Mouse (Mus musculus): ENCODE measurements around the gene Pnrc1.

The Pnrc1 gene

GRCm38 (mm10) chr4:33247479-33248053 is 42.4 kb downstream of the Pnrc1 start:
- POLR2A ChIA-PET = interaction anchor here (0.5 to 11.8 kb wide), 91 partner anchors 8 to 1599 kb away, joined by 3 to 297 read pairs (median 4); partner anchors contain the start of genes Rngtt (in 3 of the 4), Mdn1 (in 2 of the 4), Pm20d2 (in 2 of the 4) and Ankrd6 (in 1 of the 4)

DNA sequence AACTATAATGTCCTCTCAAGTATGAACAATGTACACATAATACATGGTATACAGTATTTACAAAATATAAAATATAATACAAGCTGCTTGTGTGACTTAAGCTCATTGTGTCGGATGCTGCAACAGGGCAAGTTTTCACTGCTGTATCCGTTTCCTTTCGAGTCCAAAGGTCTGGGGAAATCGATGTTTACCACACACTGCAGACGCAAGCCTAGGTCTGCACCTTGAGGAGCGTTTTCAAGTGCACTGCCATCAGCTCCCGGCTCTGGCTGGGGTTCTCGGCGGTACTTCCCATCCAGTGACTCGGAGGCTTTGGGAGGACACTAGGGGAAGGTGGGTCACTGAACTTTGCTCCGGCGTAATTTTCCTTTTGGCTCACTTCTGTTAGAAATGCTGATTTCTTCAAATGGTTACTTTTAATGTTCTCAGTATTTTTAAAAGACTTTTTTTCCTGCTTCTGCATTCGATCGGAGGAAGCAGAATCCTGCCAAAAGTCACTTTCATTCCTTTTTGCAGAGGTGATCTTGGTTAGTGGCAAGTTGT is 44.0 kb downstream of the Pnrc1 start:
- CTCF ChIA-PET = interaction anchor here in 1 of 4 experiments (0.5 kb wide), 1 partner anchor 34 kb away, joined by 3 read pairs; no protein-coding TSS in a partner anchor
- POLR2A ChIA-PET = interaction anchor here (0.7 to 11.8 kb wide), 27 partner anchors 9 to 297 kb away, joined by 3 to 297 read pairs (median 6); partner anchors contain the start of genes Pm20d2 (in 3 of the 4), Rngtt (in 3 of the 4), Pnrc1 (in 1 of the 4) and Srsf12 (in 1 of the 4)

More at GRCm38 (mm10) chr4:33247479-33248053, 42.4 kb downstream of the Pnrc1 start:
- CTCF ChIA-PET = interaction anchor here in 2 of 4 experiments (0.7 to 0.8 kb wide), 3 partner anchors 62 to 212 kb away, joined by 3 to 7 read pairs (median 3); partner anchors contain the start of gene Rngtt (in 1 of the 2)

GRCm38 (mm10) chr4:33243921-33244320 is 46.0 kb downstream of the Pnrc1 start:
- ChIA-PET POLR2A (interaction anchor here in 3 of 4 experiments (0.6 to 11.8 kb wide), 27 partner anchors 8 to 1113 kb away, joined by 3 to 297 read pairs (median 4); partner anchors contain the start of genes Pm20d2 (in 2 of the 3), Rngtt (in 2 of the 3) and Srsf12 (in 1 of the 3)), CTCF (no interaction called here)

DNA sequence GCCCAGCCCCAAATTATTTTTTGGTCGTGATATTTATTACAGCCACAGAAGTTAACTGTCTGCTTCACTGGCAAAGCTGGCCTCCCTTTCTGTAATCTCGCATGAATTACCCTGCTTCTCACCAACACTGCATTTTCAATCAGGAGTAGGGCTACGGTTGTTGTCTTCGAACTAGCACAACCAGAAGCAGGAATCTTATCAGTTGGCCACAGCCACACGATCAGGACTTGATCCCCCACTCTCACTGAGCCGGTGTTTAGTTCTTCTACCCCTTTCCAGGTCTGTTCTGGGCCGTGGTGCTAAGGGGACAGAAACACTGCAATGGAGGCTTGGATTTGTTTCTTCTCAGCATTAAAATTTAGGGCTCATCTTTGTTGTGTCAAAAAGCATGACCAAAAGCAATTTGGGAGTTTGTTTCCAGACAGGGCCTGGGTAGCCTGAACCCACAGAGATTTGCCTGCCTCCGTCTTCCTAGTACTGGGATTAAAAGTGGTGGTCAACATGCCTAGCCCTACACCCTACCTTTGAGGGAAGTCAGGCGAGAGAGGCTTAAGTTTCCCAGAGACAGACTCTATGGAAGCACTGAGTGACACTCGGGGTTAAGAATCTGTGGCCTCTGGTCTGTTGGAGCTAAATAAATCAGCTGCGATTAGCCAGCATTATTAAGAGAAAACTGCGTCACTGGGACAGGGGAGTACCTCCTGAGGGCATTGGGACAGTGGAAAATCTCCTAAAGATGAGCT is 46.8 kb downstream of the Pnrc1 start:
- ChIA-PET POLR2A (interaction anchor here in 3 of 4 experiments (0.6 to 11.8 kb wide), 25 partner anchors 7 to 1205 kb away, joined by 3 to 297 read pairs (median 4); partner anchors contain the start of gene Rngtt (in 3 of the 3)), CTCF (no interaction called here)

- POLR2A ChIA-PET = interaction anchor here in 3 of 4 experiments (0.6 to 11.8 kb wide), 11 partner anchors 9 to 1204 kb away, joined by 3 to 297 read pairs (median 3); partner anchors contain the start of gene Rngtt (in 1 of the 3)
- CTCF ChIA-PET = no interaction called here
Measured at GRCm38 (mm10) chr4:33242536-33242935, 47.4 kb downstream of the Pnrc1 start.

DNA sequence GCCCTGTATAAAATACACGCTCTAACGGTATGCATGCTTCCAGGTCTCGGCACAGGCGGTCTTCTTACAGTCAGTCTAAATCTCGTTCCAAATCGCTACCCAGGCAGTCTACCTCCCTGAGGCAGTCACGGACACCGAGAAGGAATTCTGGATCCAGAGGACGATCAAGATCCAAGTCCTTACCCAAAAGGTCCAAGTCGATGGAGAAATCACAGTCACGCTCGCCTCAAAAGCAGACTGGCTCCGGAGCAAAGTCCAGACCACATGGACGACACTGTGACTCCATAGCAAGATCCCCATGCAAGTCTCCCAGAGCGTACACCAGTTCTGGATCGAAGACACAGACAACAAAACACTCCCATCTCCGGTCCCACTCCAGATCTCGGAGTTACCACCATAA is 59.1 kb downstream of the Pnrc1 start:
- CTCF ChIA-PET = no interaction called here
- POLR2A ChIA-PET = interaction anchor here in 2 of 4 experiments (0.9 to 2.3 kb wide), 9 partner anchors 10 to 29 kb away, joined by 3 to 9 read pairs (median 3); no protein-coding TSS in a partner anchor

DNA sequence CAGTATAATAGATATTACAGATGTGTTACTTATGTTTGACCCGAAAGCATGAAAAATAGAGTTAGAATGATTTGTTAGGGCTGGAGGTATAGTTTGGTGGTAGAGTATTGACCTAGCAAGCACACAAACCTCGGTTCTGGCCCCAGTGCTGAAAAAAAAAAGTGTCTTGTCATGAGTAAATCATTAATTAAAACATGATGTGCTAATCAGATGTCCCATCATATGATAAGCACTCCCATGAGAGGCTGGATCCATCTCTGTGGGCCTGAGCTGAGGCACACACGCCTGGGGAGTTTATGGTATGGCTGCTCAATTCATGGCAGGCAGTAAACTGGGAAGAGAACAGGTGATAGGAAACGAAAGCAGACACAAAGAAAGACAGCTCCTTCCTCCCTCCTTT is 60.3 kb downstream of the Pnrc1 start:
- CTCF ChIA-PET = interaction anchor here in 1 of 4 experiments (0.6 kb wide), 1 partner anchor 19 kb away, joined by 3 read pairs; no protein-coding TSS in a partner anchor
- POLR2A ChIA-PET = interaction anchor here in 1 of 4 experiments (1.4 to 1.9 kb wide), 3 partner anchors 8 to 27 kb away, joined by 3 to 6 read pairs (median 3); no protein-coding TSS in a partner anchor

DNA sequence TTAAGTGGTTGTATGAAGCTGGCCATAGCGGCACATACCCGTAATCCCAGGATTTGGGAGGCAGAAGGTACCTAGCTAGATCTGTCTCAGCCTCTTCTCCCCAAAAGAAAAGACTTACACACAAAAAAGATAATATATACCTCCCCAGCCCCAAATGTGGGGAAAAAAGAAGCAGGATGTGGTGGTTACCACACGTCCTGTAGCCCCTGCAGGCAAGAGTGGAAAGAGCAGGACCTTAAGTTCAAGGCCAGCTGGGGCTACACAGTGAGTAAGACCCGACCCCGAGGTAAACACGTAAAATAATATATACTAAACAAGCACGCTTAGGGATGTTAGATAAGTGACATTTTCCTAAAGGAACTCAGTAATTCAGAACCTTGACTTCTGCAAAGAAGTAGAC is 62.8 kb downstream of the Pnrc1 start:
- ChIA-PET CTCF (interaction anchor here in 1 of 4 experiments (0.7 kb wide), 2 partner anchors 17 to 198 kb away, joined by 3 read pairs; no protein-coding TSS in a partner anchor), POLR2A (no interaction called here)

DNA sequence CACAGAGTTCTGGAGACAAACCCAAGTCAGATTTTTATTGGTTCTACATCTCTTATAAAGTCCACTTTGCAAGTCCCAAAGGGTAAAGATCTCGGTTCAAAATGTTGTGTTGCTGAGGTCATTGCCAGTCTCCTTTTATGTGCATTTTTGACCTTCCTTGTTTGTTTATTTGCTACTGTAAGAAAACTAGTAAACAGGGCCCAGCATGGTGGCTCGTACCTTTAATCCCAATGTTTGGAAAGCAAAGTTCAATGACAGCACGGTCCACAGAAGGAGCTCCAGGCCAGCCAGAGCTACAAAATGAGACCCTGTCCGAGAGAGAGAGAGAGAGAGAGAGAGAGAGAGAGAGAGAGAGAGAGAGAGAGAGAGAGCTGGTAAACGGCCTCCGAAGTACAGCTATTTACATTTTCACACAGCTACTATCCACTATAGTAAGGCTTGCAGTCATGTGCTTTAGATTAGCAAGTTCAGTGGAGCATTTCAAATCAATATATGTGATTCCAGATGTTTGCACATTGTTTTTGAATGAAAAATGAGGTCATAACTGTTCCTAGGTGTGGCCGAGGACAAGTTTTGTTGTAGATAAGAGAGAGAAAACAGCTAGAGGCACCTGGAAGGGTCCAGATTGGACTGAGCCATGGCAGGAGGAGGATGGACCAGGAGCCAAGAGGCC is 65.8 kb downstream of the Pnrc1 start:
- ChIA-PET POLR2A (interaction anchor here in 3 of 4 experiments (0.6 to 1.9 kb wide), 8 partner anchors 14 to 274 kb away, joined by 3 to 12 read pairs (median 4); partner anchors contain the start of genes Rngtt (in 1 of the 3) and Srsf12 (in 1 of the 3)), CTCF (interaction anchor here in 1 of 4 experiments (0.6 kb wide), 1 partner anchor 353 kb away, joined by 5 read pairs; no protein-coding TSS in a partner anchor)

DNA sequence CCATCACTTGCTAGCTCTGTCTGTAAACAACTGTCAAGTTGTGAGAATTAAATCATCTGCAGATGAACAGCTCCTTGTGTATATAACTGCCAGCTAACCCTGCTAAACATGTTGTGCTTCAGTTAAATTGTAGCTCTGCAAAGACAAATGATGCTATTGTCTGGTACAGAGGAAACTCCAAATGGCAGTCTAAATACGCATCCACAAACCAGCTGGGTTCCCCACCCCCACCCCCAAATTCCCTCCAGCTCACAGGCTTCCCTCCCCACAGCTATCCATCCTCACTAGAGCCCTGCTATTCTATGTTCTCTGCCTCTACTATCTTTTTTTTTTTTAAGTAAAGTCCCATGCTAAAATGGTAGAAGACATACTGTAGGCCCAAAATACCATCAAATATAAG is 68.1 kb downstream of the Pnrc1 start:
- ChIA-PET POLR2A (interaction anchor here in 2 of 4 experiments (0.6 to 1.6 kb wide), 7 partner anchors 9 to 94 kb away, joined by 3 to 6 read pairs (median 4); partner anchors contain the start of gene Srsf12 (in 1 of the 2)), CTCF (no interaction called here)

- POLR2A ChIA-PET = interaction anchor here in 3 of 4 experiments (0.5 to 2.5 kb wide), 18 partner anchors 9 to 703 kb away, joined by 3 to 12 read pairs (median 5); partner anchors contain the start of genes Pm20d2 (in 2 of the 3) and Rngtt (in 1 of the 3)
- CTCF ChIA-PET = interaction anchor here (0.6 to 1.2 kb wide), 7 partner anchors 18 to 822 kb away, joined by 3 to 4 read pairs (median 3); no protein-coding TSS in a partner anchor
Measured at GRCm38 (mm10) chr4:33208881-33209841, 80.8 kb downstream of the Pnrc1 start, which contains the start of gene Srsf12. Gene Srsf12, plus strand, starts transcription at chr4:33208991.

DNA sequence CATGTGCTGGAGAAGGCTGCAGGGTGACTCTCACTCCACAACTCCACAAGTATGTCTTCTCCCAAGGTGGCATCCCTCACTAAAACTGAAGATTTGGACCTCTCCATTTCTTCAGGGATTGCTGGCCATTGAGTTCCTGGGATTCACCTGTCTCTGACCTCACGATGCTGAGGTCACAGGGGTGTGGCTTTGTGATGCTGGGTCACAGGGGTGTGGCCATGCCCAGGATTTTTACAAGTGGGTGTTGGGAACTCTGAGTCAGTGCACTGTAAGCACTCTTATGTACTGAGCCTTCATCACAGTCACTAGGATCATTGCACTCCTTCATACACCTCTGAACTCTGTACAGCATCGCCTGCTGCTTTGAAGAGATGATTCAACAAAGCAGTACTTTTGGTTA is 82.4 kb downstream of the Pnrc1 start:
- POLR2A ChIA-PET = interaction anchor here in 3 of 4 experiments (0.9 to 2.5 kb wide), 8 partner anchors 10 to 103 kb away, joined by 3 to 12 read pairs (median 5); partner anchors contain the start of genes Pm20d2 (in 1 of the 3) and Rngtt (in 1 of the 3)
- CTCF ChIA-PET = interaction anchor here in 3 of 4 experiments (0.7 to 1.4 kb wide), 3 partner anchors 85 to 117 kb away, joined by 3 to 6 read pairs (median 4); no protein-coding TSS in a partner anchor

DNA sequence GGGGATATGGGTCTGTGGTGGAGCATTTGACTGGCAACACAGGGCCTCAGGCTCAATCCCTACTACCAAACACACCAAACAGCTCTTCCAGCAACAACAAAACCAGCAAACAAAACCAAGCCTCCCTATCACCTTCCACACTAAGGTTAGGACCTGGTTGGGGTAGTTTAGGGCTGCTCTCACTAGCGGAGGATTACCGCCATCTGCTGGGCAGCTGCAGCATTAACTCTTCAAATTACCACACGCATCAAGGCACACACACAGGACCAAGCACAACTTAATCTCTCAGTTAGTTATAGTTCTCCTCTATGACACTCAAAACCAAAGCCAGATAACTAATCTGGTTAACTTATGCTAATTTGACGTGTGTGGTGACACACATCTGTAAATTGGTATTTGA is 85.3 kb downstream of the Pnrc1 start:
- POLR2A ChIA-PET = interaction anchor here in 2 of 4 experiments (0.7 to 1.5 kb wide), 3 partner anchors 15 to 16 kb away, joined by 3 read pairs; partner anchors contain the start of gene Pm20d2 (in 2 of the 2)
- CTCF ChIA-PET = interaction anchor here in 3 of 4 experiments (0.5 to 2.2 kb wide), 12 partner anchors 10 to 667 kb away, joined by 3 to 12 read pairs (median 4); partner anchors contain the start of gene Pm20d2 (in 1 of the 3)

- CTCF ChIA-PET = interaction anchor here in 2 of 4 experiments (0.5 to 1.1 kb wide), 2 partner anchors 9 to 254 kb away, joined by 4 to 6 read pairs; partner anchors contain the start of gene Pm20d2 (in 1 of the 2)
- POLR2A ChIA-PET = interaction anchor here in 2 of 4 experiments (0.5 to 0.7 kb wide), 4 partner anchors 8 to 146 kb away, joined by 3 to 4 read pairs (median 4); partner anchors contain the start of gene Pm20d2 (in 1 of the 2)
Measured at GRCm38 (mm10) chr4:33198117-33198516, 91.8 kb downstream of the Pnrc1 start.
